Mouse (Mus musculus) cortical plate, adult 2 months (tissue): ENCODE measurements around the gene 1110059E24Rik.

ENCODE experiments used
- CTCF ChIP-seq: fragments of 200-500 bp; IDR thresholded peaks from 2 replicates; pipeline ENCODE4 v1.5.1; 2011; ENCODE audit warnings: mild to moderate bottlenecking, control low read depth, low read length; ENCODE audit not compliant: insufficient read depth; ENCODE audit errors: extremely low read depth
- POLR2A ChIP-seq: fragments of 200-500 bp; IDR thresholded peaks from 2 replicates; pipeline ENCODE4 v1.6.1; 2011; ENCODE audit warnings: mild to moderate bottlenecking, low read length, control low read depth; ENCODE audit not compliant: insufficient read depth; ENCODE audit errors: extremely low read depth

- no peak for TF ChIP-seq POLR2A
- TF ChIP-seq CTCF, result no peak
Observed at GRCm38 (mm10) chr19:21566484-21566883, 86.3 kb downstream of the 1110059E24Rik start.
